Mouse (Mus musculus): ENCODE measurements around the gene Gm10424.
"Not testable (repeated sequence)": the region's sequence is repeated elsewhere in the genome, so short reads cannot be mapped to it uniquely, and the experiment has no call there.

The Gm10424 gene

DNA sequence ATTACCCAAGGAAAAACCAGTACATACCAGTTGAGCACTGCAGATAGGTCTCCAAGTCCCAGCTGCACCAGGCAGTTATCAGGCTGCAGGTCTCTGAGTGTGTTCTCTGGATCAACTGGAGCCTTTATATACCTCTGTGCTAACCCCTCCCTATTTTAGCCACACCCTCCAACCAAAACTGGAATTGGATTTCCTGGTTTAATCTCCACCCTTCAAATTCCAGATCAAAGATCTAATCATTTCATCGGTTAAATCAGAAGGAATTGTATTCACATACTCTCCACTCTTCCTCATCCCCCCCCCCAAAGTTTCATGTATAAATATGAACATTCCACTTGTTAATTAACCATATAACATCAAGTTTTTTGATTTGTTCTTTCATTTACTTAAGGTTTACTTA lies at the start of gene Gm10424:
Gm10424 (minus strand) TSS at position 101 of the 400 bp plus-strand sequence.
- not testable (repeated sequence) for DNase-seq (ENCODE audit: extremely low spot score)

DNA sequence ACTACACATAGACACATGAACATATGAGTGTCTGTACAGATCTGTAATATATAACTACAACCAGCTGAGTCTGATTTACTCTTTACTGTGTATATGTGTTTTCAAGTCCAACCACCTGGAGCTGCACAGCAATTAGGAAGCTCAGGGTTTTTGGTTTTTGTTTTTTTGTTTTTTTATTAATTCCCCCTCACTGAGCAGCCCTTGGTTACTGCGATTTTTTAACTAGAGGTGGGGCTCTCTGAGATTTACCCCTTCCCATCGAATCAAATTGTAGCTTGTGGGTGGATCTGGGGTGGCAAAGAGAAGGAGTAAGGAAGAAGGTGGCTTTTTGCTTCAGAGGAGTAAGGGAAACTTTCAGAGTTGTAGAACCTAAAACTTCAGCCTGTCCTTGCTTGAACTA lies 33.0 kb upstream of the Gm10424 start, which contains the start of gene Gm3259:
Gm3259 (plus strand) TSS at position 301 of the 400 bp plus-strand sequence.
- DNase-seq (ENCODE audit: extremely low spot score), result not testable (repeated sequence)
